Mouse (Mus musculus): ENCODE measurements at regions not wholly inside any gene's neighbourhood (a gene's known extent, or its start where the extent isn't known, plus 50 kb on each side); places are given as distances from the start of the nearest gene placed in this dataset.

- no peak for DNase-seq (ENCODE audit: inconsistent age in 2 of 2, low spot score in 1 of 2)
Observed at GRCm38 (mm10) chr4:62882276-62882675, 83.1 kb upstream of the Zfp618 start.

- peak; percentile 85 to 86 for DNase-seq (ENCODE audit: inconsistent age in 2 of 2, low spot score in 1 of 2)
Observed at GRCm38 (mm10) chr4:62888736-62889135, 76.6 kb upstream of the Zfp618 start.

GRCm38 (mm10) chr4:62889708-62890107, 75.7 kb upstream of the Zfp618 start:
- DNase-seq (ENCODE audit: inconsistent age in 2 of 2, low spot score in 1 of 2) = peak; percentile 27 to 73

- peak; percentile 25 to 74 for DNase-seq (ENCODE audit: inconsistent age in 2 of 2, low spot score in 1 of 2)
Observed at GRCm38 (mm10) chr4:62890588-62891580, 74.5 kb upstream of the Zfp618 start.

- DNase-seq (ENCODE audit: inconsistent age in 2 of 2, low spot score in 1 of 2) = peak in 1 of 2 experiments; percentile 26
Observed at GRCm38 (mm10) chr4:62912891-62913290, 52.5 kb upstream of the Zfp618 start.
